Mouse (Mus musculus): ENCODE measurements at regions not wholly inside any gene's neighbourhood (a gene's known extent, or its start where the extent isn't known, plus 50 kb on each side); places are given as distances from the start of the nearest gene placed in this dataset.

- Histone ChIP-seq H3K27ac (no peak overlapping the region), H3K4me3 (no peak overlapping the region), H3K27me3 (ENCODE audit: insufficient read depth, poor library complexity, severe bottlenecking) (no peaks in the 10 kb centered on the region), H3K9me3 (no peaks in the 10 kb centered on the region), H3K36me3 (no peaks in the 10 kb centered on the region), H3K4me1 (replicated peaks) (0 out of 2 replicates have a peak, but pooled peaks cover 3% of the 10 kb centered on the region)
- DNase-seq (ENCODE audit: low spot score), result no peak
- 92% methylated on average over 1 of the region's 1 CpGs for WGBS
Observed at GRCm38 (mm10) chr1:47014526-47014925, 121.9 kb upstream of the Slc39a10 start.

GRCm38 (mm10) chr1:47003746-47004145 lies 111.1 kb upstream of the Slc39a10 start:
- H3K9me3 ChIP-seq, result no peaks in the 10 kb centered on the region

GRCm38 (mm10) chr1:46999337-46999736 lies 106.7 kb upstream of the Slc39a10 start:
- 0 out of 2 replicates have a peak, but pooled peaks cover 2% of the 10 kb centered on the region for H3K9me3 ChIP-seq
- no peak overlapping the region for H3K4me3 ChIP-seq
- DNase-seq (ENCODE audit: low spot score), result no peak
- 85% methylated on average over 3 of the region's 3 CpGs for WGBS
- H3K27me3 ChIP-seq (ENCODE audit: insufficient read depth, poor library complexity, severe bottlenecking), result no peaks in the 10 kb centered on the region
- H3K4me1 ChIP-seq (replicated peaks), result no peaks in the 10 kb centered on the region
- no peaks in the 10 kb centered on the region for H3K36me3 ChIP-seq
- H3K27ac ChIP-seq, result no peak overlapping the region

More at GRCm38 (mm10) chr1:47003746-47004145, 111.1 kb upstream of the Slc39a10 start:
- Histone ChIP-seq H3K36me3 (no peaks in the 10 kb centered on the region), H3K27me3 (ENCODE audit: insufficient read depth, poor library complexity, severe bottlenecking) (no peaks in the 10 kb centered on the region), H3K4me3 (no peak overlapping the region), H3K27ac (no peak overlapping the region), H3K4me1 (replicated peaks) (peaks cover 7% of the 10 kb centered on the region)
- WGBS, result 86% methylated on average over 5 of the region's 5 CpGs
- DNase-seq (ENCODE audit: low spot score), result no peak

- no peaks in the 10 kb centered on the region for H3K4me1 ChIP-seq (replicated peaks)
- DNase-seq (ENCODE audit: low spot score), result no peak
- H3K27me3 ChIP-seq (ENCODE audit: insufficient read depth, poor library complexity, severe bottlenecking), result no peaks in the 10 kb centered on the region
- WGBS, result 83% methylated on average over 1 of the region's 1 CpGs
- no peak overlapping the region for H3K4me3 ChIP-seq
- no peaks in the 10 kb centered on the region for H3K36me3 ChIP-seq
- no peaks in the 10 kb centered on the region for H3K9me3 ChIP-seq
- no peak overlapping the region for H3K27ac ChIP-seq
Observed at GRCm38 (mm10) chr1:46985978-46986377, 93.3 kb upstream of the Slc39a10 start.

GRCm38 (mm10) chr1:46983093-46983492 lies 90.4 kb upstream of the Slc39a10 start:
- H3K27ac ChIP-seq, result no peak overlapping the region
- no peaks in the 10 kb centered on the region for H3K36me3 ChIP-seq
- H3K9me3 ChIP-seq, result peaks cover 15% of the 10 kb centered on the region; the same call in 1 of the 2 replicates
- H3K4me1 ChIP-seq (replicated peaks), result no peaks in the 10 kb centered on the region
- no peak for DNase-seq (ENCODE audit: low spot score)
- 98% methylated on average over 1 of the region's 1 CpGs for WGBS
- H3K4me3 ChIP-seq, result no peak overlapping the region
- H3K27me3 ChIP-seq (ENCODE audit: insufficient read depth, poor library complexity, severe bottlenecking), result no peaks in the 10 kb centered on the region

- no peak overlapping the region for H3K4me3 ChIP-seq
- H3K9me3 ChIP-seq, result no peaks in the 10 kb centered on the region
- peak; percentile 8 for DNase-seq (ENCODE audit: low spot score)
- WGBS, result 76% methylated on average over 3 of the region's 3 CpGs
- no peak overlapping the region for H3K27ac ChIP-seq
- no peaks in the 10 kb centered on the region for H3K36me3 ChIP-seq
- H3K4me1 ChIP-seq (replicated peaks), result 0 out of 2 replicates have a peak, but pooled peaks cover 3% of the 10 kb centered on the region
- no peaks in the 10 kb centered on the region for H3K27me3 ChIP-seq (ENCODE audit: insufficient read depth, poor library complexity, severe bottlenecking)
Observed at GRCm38 (mm10) chr1:46970470-46970869, 77.8 kb upstream of the Slc39a10 start.

- no peaks in the 10 kb centered on the region for H3K9me3 ChIP-seq
- 70% methylated on average over 3 of the region's 3 CpGs for WGBS
- no peak overlapping the region for H3K4me3 ChIP-seq
- H3K36me3 ChIP-seq, result no peaks in the 10 kb centered on the region
- 0 out of 2 replicates have a peak, but pooled peaks cover 3% of the 10 kb centered on the region for H3K4me1 ChIP-seq (replicated peaks)
- no peak overlapping the region for H3K27ac ChIP-seq
- H3K27me3 ChIP-seq (ENCODE audit: insufficient read depth, poor library complexity, severe bottlenecking), result no peaks in the 10 kb centered on the region
- no peak for DNase-seq (ENCODE audit: low spot score)
Observed at GRCm38 (mm10) chr1:46968361-46968760, 75.7 kb upstream of the Slc39a10 start.

- no peak overlapping the region for H3K4me3 ChIP-seq
- no peak overlapping the region for H3K27ac ChIP-seq
- DNase-seq (ENCODE audit: low spot score), result no peak
- H3K27me3 ChIP-seq (ENCODE audit: insufficient read depth, poor library complexity, severe bottlenecking), result no peaks in the 10 kb centered on the region
- no peaks in the 10 kb centered on the region for H3K36me3 ChIP-seq
- 66% methylated on average over 3 of the region's 3 CpGs for WGBS
- no peaks in the 10 kb centered on the region for H3K9me3 ChIP-seq
- 0 out of 2 replicates have a peak, but pooled peaks cover 3% of the 10 kb centered on the region for H3K4me1 ChIP-seq (replicated peaks)
Observed at GRCm38 (mm10) chr1:46966917-46967266, 74.2 kb upstream of the Slc39a10 start.

- Histone ChIP-seq H3K27ac (no peak overlapping the region), H3K9me3 (no peaks in the 10 kb centered on the region), H3K36me3 (no peaks in the 10 kb centered on the region), H3K4me1 (replicated peaks) (0 out of 2 replicates have a peak, but pooled peaks cover 3% of the 10 kb centered on the region), H3K4me3 (no peak overlapping the region), H3K27me3 (ENCODE audit: insufficient read depth, poor library complexity, severe bottlenecking) (no peaks in the 10 kb centered on the region)
- DNase-seq (ENCODE audit: low spot score), result no peak
- 77% methylated on average over 5 of the region's 5 CpGs for WGBS
Observed at GRCm38 (mm10) chr1:46965996-46966916, 73.6 kb upstream of the Slc39a10 start.

- DNase-seq (ENCODE audit: low spot score), result no peak
- 84% methylated on average over 5 of the region's 5 CpGs for WGBS
- Histone ChIP-seq H3K4me3 (no peak overlapping the region), H3K4me1 (replicated peaks) (0 out of 2 replicates have a peak, but pooled peaks cover 3% of the 10 kb centered on the region), H3K9me3 (no peaks in the 10 kb centered on the region), H3K27ac (no peak overlapping the region), H3K36me3 (no peaks in the 10 kb centered on the region), H3K27me3 (ENCODE audit: insufficient read depth, poor library complexity, severe bottlenecking) (no peaks in the 10 kb centered on the region)
Observed at GRCm38 (mm10) chr1:46963973-46964727, 71.5 kb upstream of the Slc39a10 start.

Measured in hindbrain, embryonic 10.5 days (tissue).